Mouse (Mus musculus): ENCODE measurements at regions not wholly inside any gene's neighbourhood (a gene's known extent, or its start where the extent isn't known, plus 50 kb on each side); places are given as distances from the start of the nearest gene placed in this dataset.
"Not testable (repeated sequence)": the region's sequence is repeated elsewhere in the genome, so short reads cannot be mapped to it uniquely, and the experiment has no call there.

GRCm38 (mm10) chr13:12889631-12890030, 89.8 kb upstream of the Prl2c3 start:
- not testable (repeated sequence) for H3K27me3 ChIP-seq (ENCODE audit: control insufficient read depth, insufficient read depth, low read depth, low read length); H3K36me3 ChIP-seq (ENCODE audit: control insufficient read depth, insufficient read depth, low read length); ATAC-seq (ENCODE audit: low read depth); H3K9me3 ChIP-seq (ENCODE audit: control insufficient read depth, low read length); H3K4me2 ChIP-seq (ENCODE audit: low read depth, low read length); H3K27ac ChIP-seq (ENCODE audit: low read length); H3K4me3 ChIP-seq (ENCODE audit: low read length); H3K4me1 ChIP-seq (replicated peaks; ENCODE audit: control insufficient read depth, insufficient read depth, low read length); H3K9ac ChIP-seq (ENCODE audit: low read length)
- 85% methylated on average over 20 of the region's 20 CpGs for WGBS

DNA sequence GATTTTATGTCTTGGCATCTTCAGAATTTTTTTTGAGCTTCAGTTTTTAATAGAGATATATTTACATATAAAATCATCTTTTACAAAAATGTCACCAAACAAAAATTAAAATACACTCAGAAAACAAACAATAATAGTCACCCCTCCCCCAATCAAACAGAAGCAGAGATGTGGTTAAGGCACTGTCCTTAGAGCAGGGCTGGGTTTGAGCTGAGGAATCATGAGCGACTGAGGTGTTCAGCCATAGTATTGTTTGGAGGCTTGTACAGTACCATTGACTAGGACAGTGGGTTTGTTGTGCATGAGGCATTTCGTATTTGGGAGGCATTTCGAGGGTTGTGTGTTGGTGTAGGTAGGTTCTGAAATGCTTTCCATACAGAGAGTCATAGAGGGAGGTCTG, 79.6 kb upstream of the Prl2c3 start:
- WGBS, result 65% methylated on average over 2 of the region's 3 CpGs
- not testable (repeated sequence) for ATAC-seq (ENCODE audit: low read depth); H3K9me3 ChIP-seq (ENCODE audit: control insufficient read depth, low read length); H3K36me3 ChIP-seq (ENCODE audit: control insufficient read depth, insufficient read depth, low read length); H3K4me3 ChIP-seq (ENCODE audit: low read length); H3K27ac ChIP-seq (ENCODE audit: low read length); H3K4me1 ChIP-seq (replicated peaks; ENCODE audit: control insufficient read depth, insufficient read depth, low read length); H3K4me2 ChIP-seq (ENCODE audit: low read depth, low read length); H3K9ac ChIP-seq (ENCODE audit: low read length); H3K27me3 ChIP-seq (ENCODE audit: control insufficient read depth, insufficient read depth, low read depth, low read length)

DNA sequence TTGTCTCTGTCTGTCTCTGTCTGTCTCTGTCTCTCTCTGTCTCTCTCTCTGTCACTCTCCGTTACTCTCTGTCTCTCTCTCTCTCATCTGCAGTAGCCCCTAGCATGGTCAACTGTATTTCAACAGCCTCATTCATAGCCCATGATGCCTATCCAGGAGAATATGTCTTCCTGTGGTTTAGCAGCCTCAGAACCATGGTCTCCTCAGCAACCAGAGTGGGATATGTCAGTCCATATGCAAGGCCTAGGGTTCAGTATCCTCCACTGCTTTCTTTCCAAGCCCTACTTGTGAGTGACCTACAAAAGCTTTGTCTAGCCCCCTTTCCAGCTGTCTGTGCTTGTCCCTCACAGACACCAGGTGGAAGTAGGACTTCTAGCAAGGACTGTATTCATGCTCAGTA, 65.1 kb upstream of the Prl2c3 start:
- 80% methylated on average over 1 of the region's 1 CpGs for WGBS
- H3K27me3 ChIP-seq (ENCODE audit: control insufficient read depth, insufficient read depth, low read depth, low read length); H3K4me2 ChIP-seq (ENCODE audit: low read depth, low read length); H3K4me3 ChIP-seq (ENCODE audit: low read length); H3K9ac ChIP-seq (ENCODE audit: low read length); ATAC-seq (ENCODE audit: low read depth); H3K36me3 ChIP-seq (ENCODE audit: control insufficient read depth, insufficient read depth, low read length); H3K4me1 ChIP-seq (replicated peaks; ENCODE audit: control insufficient read depth, insufficient read depth, low read length); H3K27ac ChIP-seq (ENCODE audit: low read length): not testable (repeated sequence)
- peaks cover 14% of the 10 kb centered on the region for H3K9me3 ChIP-seq (ENCODE audit: control insufficient read depth, low read length)

GRCm38 (mm10) chr13:12864263-12864662, 64.4 kb upstream of the Prl2c3 start:
- no peak overlapping the region for H3K4me3 ChIP-seq (ENCODE audit: low read length)
- no peaks in the 10 kb centered on the region for H3K4me1 ChIP-seq (replicated peaks; ENCODE audit: control insufficient read depth, insufficient read depth, low read length)
- H3K4me2 ChIP-seq (ENCODE audit: low read depth, low read length), result no peak overlapping the region
- peaks cover 14% of the 10 kb centered on the region for H3K9me3 ChIP-seq (ENCODE audit: control insufficient read depth, low read length)
- no peak for ATAC-seq (ENCODE audit: low read depth)
- H3K9ac ChIP-seq (ENCODE audit: low read length), result no peak overlapping the region
- H3K36me3 ChIP-seq (ENCODE audit: control insufficient read depth, insufficient read depth, low read length), result no peaks in the 10 kb centered on the region
- no peaks in the 10 kb centered on the region for H3K27me3 ChIP-seq (ENCODE audit: control insufficient read depth, insufficient read depth, low read depth, low read length)
- H3K27ac ChIP-seq (ENCODE audit: low read length), result no peak overlapping the region

- H3K9ac ChIP-seq (ENCODE audit: low read length); H3K4me3 ChIP-seq (ENCODE audit: low read length); H3K4me2 ChIP-seq (ENCODE audit: low read depth, low read length); ATAC-seq (ENCODE audit: low read depth); H3K27me3 ChIP-seq (ENCODE audit: control insufficient read depth, insufficient read depth, low read depth, low read length); H3K4me1 ChIP-seq (replicated peaks; ENCODE audit: control insufficient read depth, insufficient read depth, low read length); H3K36me3 ChIP-seq (ENCODE audit: control insufficient read depth, insufficient read depth, low read length); H3K27ac ChIP-seq (ENCODE audit: low read length): not testable (repeated sequence)
- WGBS, result 84% methylated on average over 7 of the region's 7 CpGs
- peaks cover 18% of the 10 kb centered on the region for H3K9me3 ChIP-seq (ENCODE audit: control insufficient read depth, low read length)
Observed at GRCm38 (mm10) chr13:12863542-12863941, 63.7 kb upstream of the Prl2c3 start.

GRCm38 (mm10) chr13:12860954-12861353, 61.1 kb upstream of the Prl2c3 start:
- not testable (repeated sequence) for H3K27ac ChIP-seq (ENCODE audit: low read length); H3K4me3 ChIP-seq (ENCODE audit: low read length); H3K4me2 ChIP-seq (ENCODE audit: low read depth, low read length); H3K36me3 ChIP-seq (ENCODE audit: control insufficient read depth, insufficient read depth, low read length); H3K27me3 ChIP-seq (ENCODE audit: control insufficient read depth, insufficient read depth, low read depth, low read length); ATAC-seq (ENCODE audit: low read depth); H3K4me1 ChIP-seq (replicated peaks; ENCODE audit: control insufficient read depth, insufficient read depth, low read length); H3K9ac ChIP-seq (ENCODE audit: low read length)
- H3K9me3 ChIP-seq (ENCODE audit: control insufficient read depth, low read length), result peaks cover 20% of the 10 kb centered on the region
- 96% methylated on average over 16 of the region's 17 CpGs for WGBS

DNA sequence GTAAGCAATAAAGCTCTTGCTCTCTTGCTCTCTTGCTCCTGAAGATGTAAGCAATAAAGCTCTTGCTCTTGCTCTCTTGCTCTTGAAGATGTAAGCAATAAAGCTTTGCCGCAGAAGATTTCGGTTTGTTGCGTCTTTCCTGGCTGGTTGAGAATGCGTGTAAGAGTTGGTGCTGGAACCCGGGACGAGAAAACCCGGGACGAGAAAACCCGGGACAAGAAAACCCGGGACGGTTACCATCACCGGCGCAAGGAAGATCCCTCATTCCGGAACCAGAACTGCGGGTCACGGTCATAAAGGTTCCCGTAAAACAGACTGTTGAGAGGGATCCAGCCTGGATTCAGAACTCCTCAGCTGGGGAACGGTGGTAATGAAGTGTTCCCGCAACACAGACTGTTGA, 60.1 kb upstream of the Prl2c3 start:
- H3K4me3 ChIP-seq (ENCODE audit: low read length); H3K36me3 ChIP-seq (ENCODE audit: control insufficient read depth, insufficient read depth, low read length); H3K27me3 ChIP-seq (ENCODE audit: control insufficient read depth, insufficient read depth, low read depth, low read length); H3K4me2 ChIP-seq (ENCODE audit: low read depth, low read length); ATAC-seq (ENCODE audit: low read depth); H3K4me1 ChIP-seq (replicated peaks; ENCODE audit: control insufficient read depth, insufficient read depth, low read length); H3K9ac ChIP-seq (ENCODE audit: low read length); H3K27ac ChIP-seq (ENCODE audit: low read length): not testable (repeated sequence)
- H3K9me3 ChIP-seq (ENCODE audit: control insufficient read depth, low read length), result peaks cover 20% of the 10 kb centered on the region
- 94% methylated on average over 19 of the region's 19 CpGs for WGBS

Measured in lung, embryonic 16.5 days (tissue).